Mouse (Mus musculus) heart, postnatal 0 days (tissue): Measurements from ENCODE around the gene Plk2. TPM values are rescaled to one million over a fixed set of nuclear protein-coding genes. Genes with fewer than 3 reads are reported as not detected.
"Not testable (repeated sequence)": the region's sequence is repeated elsewhere in the genome, so short reads cannot be mapped to it uniquely, and the experiment has no call there.

Source experiments
- ATAC-seq: fragments of 200-750 bp; cut with Nextera tagmentation; 2 replicates; pipeline ENCODE4 v1.8.0; 2017; ENCODE audit warnings: low read depth, moderate number of reproducible peaks, moderate library complexity; ENCODE audit not compliant: insufficient read depth
- DNase-seq: peaks from one replicate; pipeline ENCODE4 v3.0.0-alpha.2; 2016; ENCODE audit warnings: low spot score
- H3K27ac ChIP-seq: fragments of 300-500 bp; sonication (generic); 2 replicates; pipeline ENCODE4 v1.5.1; 2014; ENCODE audit warnings: low read depth, mild to moderate bottlenecking
- H3K27me3 ChIP-seq: fragments of 300-500 bp; sonication (generic); 2 replicates; pipeline ENCODE4 v1.6.1; 2014; ENCODE audit warnings: low read length, mixed read lengths; ENCODE audit not compliant: control insufficient read depth, insufficient read depth
- H3K36me3 ChIP-seq: fragments of 300-500 bp; sonication (generic); replicated peaks from 2 replicates; pipeline ENCODE4 v1.6.1; 2014; ENCODE audit warnings: low read length, mixed read lengths; ENCODE audit not compliant: control insufficient read depth, insufficient read depth
- H3K4me1 ChIP-seq: fragments of 300-500 bp; sonication (generic); 2 replicates; pipeline ENCODE4 v1.6.1; 2014; ENCODE audit warnings: antibody characterized with exemption; ENCODE audit not compliant: control insufficient read depth, insufficient read depth
- H3K4me2 ChIP-seq: fragments of 300-500 bp; sonication (generic); 2 replicates; pipeline ENCODE4 v1.6.1; 2014; ENCODE audit warnings: low read depth, mild to moderate bottlenecking, low read length, moderate library complexity
- H3K4me3 ChIP-seq: fragments of 300-500 bp; sonication (generic); 2 replicates; pipeline ENCODE4 v1.5.1; 2014; ENCODE audit warnings: low read depth, low read length
- H3K9ac ChIP-seq: fragments of 300-500 bp; sonication (generic); replicated peaks from 2 replicates; pipeline ENCODE4 v1.6.1; 2014; ENCODE audit warnings: low read depth, low read length, mixed read lengths
- H3K9me3 ChIP-seq: fragments of 300-500 bp; sonication (generic); replicated peaks from 2 replicates; pipeline ENCODE4 v1.6.1; 2016; ENCODE audit warnings: low read length; ENCODE audit not compliant: control insufficient read depth
- CTCF ChIP-seq: IDR thresholded peaks from 2 replicates; pipeline ENCODE4 v1.5.1; 2016; ENCODE audit warnings: antibody characterized with exemption, control low read depth, low read depth
- EP300 ChIP-seq: IDR thresholded peaks from 2 replicates; pipeline ENCODE4 v1.6.1; 2016; ENCODE audit warnings: antibody characterized with exemption, low read depth
- WGBS: fragments of 180-500 bp; shearing (Covaris S2); extraction: QIAGEN DNeasy Blood & Tissue Kit; methylation state at CpG from one replicate; pipeline ENCODE4 v1.1.7; 2014; 5-methylcytosine and 5-hydroxymethylcytosine counted together
- polyA plus RNA-seq: library from polyadenylated mRNA; unstranded; fragments of >200 nt; fragmentation: Nextera tagmentation; extraction: Ambion mirVana; gene quantifications from 2 replicates; pipeline ENCODE4 v1.2.1, GENCODE M21; 2015
- total RNA-seq: library from RNA; depleted of rRNA; stranded (reverse); fragments of >200 nt; gene quantifications from 2 replicates; pipeline ENCODE4 v1.2.3, GENCODE M21; 2014; ENCODE audit warnings: low replicate concordance

The Plk2 gene
- total and polyA plus RNA-seq, 2 experiments from 2014 or later: 54.9 to 85.4 TPM

- peak overlapping the region; percentile 64 for H3K4me3 ChIP-seq
- H3K36me3 ChIP-seq: peaks cover 52% of the 10 kb centered on the region
- ATAC-seq (no peak), DNase-seq (no peak)
- 0 out of 2 replicates have a peak overlapping the region, but pooled peaks have one; percentile 8 for H3K9ac ChIP-seq
- H3K9me3 ChIP-seq: no peaks in the 10 kb centered on the region
- peak overlapping the region; percentile 88 for H3K4me2 ChIP-seq
- no peaks in the 10 kb centered on the region for H3K4me1 ChIP-seq
- 55% methylated on average over 24 of the region's 24 CpGs for WGBS
- H3K27ac ChIP-seq: peak overlapping the region; percentile 39
- H3K27me3 ChIP-seq: no peaks in the 10 kb centered on the region
- TF ChIP-seq EP300 (no peak), CTCF (no peak)
Measured at GRCm38 (mm10) chr13:110398513-110399270, 3.8 kb downstream of the Plk2 start.

- 65% methylated on average over 3 of the region's 3 CpGs for WGBS
- H3K27ac ChIP-seq: no peak overlapping the region
- no peaks in the 10 kb centered on the region for H3K27me3 ChIP-seq
Measured at GRCm38 (mm10) chr13:110401443-110401842, 6.6 kb downstream of the Plk2 start.

GRCm38 (mm10) chr13:110401877-110402276, 7.0 kb downstream of the Plk2 start:
- Histone ChIP-seq H3K9ac (no peak overlapping the region), H3K4me1 (no peaks in the 10 kb centered on the region), H3K36me3 (peaks cover 49% of the 10 kb centered on the region), H3K27me3 (no peaks in the 10 kb centered on the region), H3K4me3 (no peak overlapping the region), H3K27ac (no peak overlapping the region), H3K4me2 (no peak overlapping the region), H3K9me3 (no peaks in the 10 kb centered on the region)
- TF ChIP-seq CTCF (no peak), EP300 (no peak)
- no peak for ATAC-seq
- DNase-seq: no peak
- 67% methylated on average over 2 of the region's 2 CpGs for WGBS

More at GRCm38 (mm10) chr13:110401443-110401842, 6.6 kb downstream of the Plk2 start:
- Histone ChIP-seq H3K4me3 (no peak overlapping the region), H3K9me3 (no peaks in the 10 kb centered on the region), H3K4me2 (no peak overlapping the region), H3K9ac (no peak overlapping the region), H3K36me3 (peaks cover 52% of the 10 kb centered on the region), H3K4me1 (no peaks in the 10 kb centered on the region)
- no peak for DNase-seq
- no peak for TF ChIP-seq EP300
- TF ChIP-seq CTCF: no peak
- ATAC-seq: no peak

- ATAC-seq (peak; percentile 36; the same call in 1 of the 2 replicates), DNase-seq (no peak)
- Histone ChIP-seq H3K4me3 (no peak overlapping the region), H3K9me3 (no peaks in the 10 kb centered on the region), H3K4me1 (no peaks in the 10 kb centered on the region), H3K36me3 (peaks cover 30% of the 10 kb centered on the region), H3K4me2 (no peak overlapping the region), H3K9ac (no peak overlapping the region), H3K27me3 (no peaks in the 10 kb centered on the region), H3K27ac (no peak overlapping the region)
- WGBS: 64% methylated on average over 8 of the region's 8 CpGs
- TF ChIP-seq CTCF: no peak
- TF ChIP-seq EP300: no peak
Measured at GRCm38 (mm10) chr13:110404059-110404458, 9.2 kb downstream of the Plk2 start.

GRCm38 (mm10) chr13:110404686-110405085, 9.8 kb downstream of the Plk2 start:
- not testable (repeated sequence) for H3K4me3 ChIP-seq, DNase-seq, H3K4me1 ChIP-seq, ATAC-seq, H3K27ac ChIP-seq, H3K9me3 ChIP-seq, H3K27me3 ChIP-seq, H3K9ac ChIP-seq, H3K4me2 ChIP-seq
- WGBS: 76% methylated on average over 5 of the region's 5 CpGs
- H3K36me3 ChIP-seq: peaks cover 24% of the 10 kb centered on the region

GRCm38 (mm10) chr13:110406152-110406551, 11.3 kb downstream of the Plk2 start:
- no peak for TF ChIP-seq CTCF
- TF ChIP-seq EP300: no peak
- Histone ChIP-seq H3K9ac (no peak overlapping the region), H3K4me1 (no peaks in the 10 kb centered on the region), H3K27me3 (no peaks in the 10 kb centered on the region), H3K9me3 (no peaks in the 10 kb centered on the region), H3K27ac (no peak overlapping the region), H3K36me3 (peaks cover 9% of the 10 kb centered on the region), H3K4me3 (no peak overlapping the region), H3K4me2 (no peak overlapping the region)
- DNase-seq: no peak
- peak; percentile 49; the same call in 1 of the 2 replicates for ATAC-seq
- WGBS: 67% methylated on average over 5 of the region's 5 CpGs
